Mouse (Mus musculus) limb, embryonic 14.5 days (tissue): ENCODE data around the gene Taf5. TPM values are rescaled to one million over a fixed set of nuclear protein-coding genes. Genes with fewer than 3 reads are reported as not detected.

Experiments used
- ATAC-seq: fragments of 200-750 bp; cut with Nextera tagmentation; 2 replicates; pipeline ENCODE4 v1.8.0; 2017; ENCODE audit warnings: low read depth, moderate number of reproducible peaks, moderate TSS enrichment; ENCODE audit not compliant: low FRiP score
- DNase-seq: peaks from one replicate; pipeline ENCODE4 v3.0.0-alpha.2; 2015; ENCODE audit warnings: low spot score
- H3K27ac ChIP-seq: fragments of 300-500 bp; sonication (generic); replicated peaks from 2 replicates; pipeline ENCODE4 v1.5.1; 2014; ENCODE audit warnings: low read depth, mild to moderate bottlenecking, low read length, moderate library complexity, mixed read lengths
- H3K27me3 ChIP-seq: fragments of 300-500 bp; sonication (generic); 2 replicates; pipeline ENCODE4 v1.6.1; 2014; ENCODE audit warnings: low read length, mixed read lengths; ENCODE audit not compliant: control insufficient read depth, insufficient read depth
- H3K36me3 ChIP-seq: fragments of 300-500 bp; sonication (generic); 2 replicates; pipeline ENCODE4 v1.6.1; 2014; ENCODE audit warnings: mild to moderate bottlenecking, low read length, moderate library complexity, mixed read lengths; ENCODE audit not compliant: control insufficient read depth, insufficient read depth
- H3K4me1 ChIP-seq: fragments of 300-500 bp; sonication (generic); 2 replicates; pipeline ENCODE4 v1.6.1; 2014; ENCODE audit warnings: antibody characterized with exemption, low read length, mixed read lengths; ENCODE audit not compliant: control insufficient read depth, insufficient read depth
- H3K4me2 ChIP-seq: fragments of 300-500 bp; sonication (generic); replicated peaks from 2 replicates; pipeline ENCODE4 v1.6.1; 2014; ENCODE audit warnings: low read depth, mild to moderate bottlenecking, low read length, moderate library complexity; ENCODE audit not compliant: severe bottlenecking
- H3K4me3 ChIP-seq: fragments of 300-500 bp; sonication (generic); replicated peaks from 2 replicates; pipeline ENCODE4 v1.5.1; 2014; ENCODE audit warnings: low read length
- H3K9ac ChIP-seq: fragments of 300-500 bp; sonication (generic); 2 replicates; pipeline ENCODE4 v1.6.1; 2014; ENCODE audit warnings: mild to moderate bottlenecking, low read depth, low read length, moderate library complexity; ENCODE audit not compliant: severe bottlenecking
- H3K9me3 ChIP-seq: fragments of 300-500 bp; sonication (generic); 2 replicates; pipeline ENCODE4 v1.6.1; 2016; ENCODE audit warnings: low read length; ENCODE audit not compliant: control insufficient read depth
- POLR2A ChIP-seq: fragments of 200-500 bp; IDR thresholded peaks from 2 replicates; pipeline ENCODE4 v1.8.0; 2012; ENCODE audit warnings: inconsistent platforms, mild to moderate bottlenecking, moderate library complexity, borderline replicate concordance; ENCODE audit not compliant: insufficient read depth, insufficient read length; ENCODE audit errors: extremely low read depth
- WGBS: fragments of 180-500 bp; shearing (Covaris S2); extraction: QIAGEN DNeasy Blood & Tissue Kit; methylation state at CpG from one replicate; pipeline ENCODE4 v1.1.7; 2014; 5-methylcytosine and 5-hydroxymethylcytosine counted together
- polyA plus RNA-seq, 2 experiments: library from polyadenylated mRNA; depleted of rRNA in 1 of 2; stranded (reverse) in 1 of 2; unstranded in 1 of 2; fragments of >200 nt; fragmentation: Nextera tagmentation in 1 of 2; extraction: Ambion mirVana in 1 of 2; gene quantifications; 2 replicates each; pipeline versions ENCODE4 v1.2.1 to v1.2.3; 2012 to 2014

Taf5 gene
- polyA plus RNA-seq, 2 experiments: 7.9 to 8.1 TPM

- H3K36me3 ChIP-seq: peaks cover 77% of the 10 kb centered on the region
- ATAC-seq: no peak
- no peaks in the 10 kb centered on the region for H3K4me1 ChIP-seq
- DNase-seq: peak; percentile 49
- H3K9me3 ChIP-seq: no peaks in the 10 kb centered on the region
- 35% methylated on average over 2 of the region's 2 CpGs for WGBS
- no peak for TF ChIP-seq POLR2A
- H3K4me3 ChIP-seq: no peak overlapping the region
- H3K4me2 ChIP-seq: no peak overlapping the region
- H3K27ac ChIP-seq: no peak overlapping the region
- no peak overlapping the region for H3K9ac ChIP-seq
- no peaks in the 10 kb centered on the region for H3K27me3 ChIP-seq
Observed at GRCm38 (mm10) chr19:47122802-47123201, 55.3 kb downstream of the Taf5 start.

- TF ChIP-seq POLR2A: no peak
- H3K27ac ChIP-seq: no peak overlapping the region
- peaks cover 93% of the 10 kb centered on the region for H3K36me3 ChIP-seq
- 93% methylated on average over 10 of the region's 10 CpGs for WGBS
- no peaks in the 10 kb centered on the region for H3K4me1 ChIP-seq
- DNase-seq (no peak), ATAC-seq (no peak)
- H3K4me2 ChIP-seq: no peak overlapping the region
- H3K27me3 ChIP-seq: no peaks in the 10 kb centered on the region
- no peaks in the 10 kb centered on the region for H3K9me3 ChIP-seq
- no peak overlapping the region for H3K4me3 ChIP-seq
- H3K9ac ChIP-seq: no peak overlapping the region
Observed at GRCm38 (mm10) chr19:47128164-47128563, 60.6 kb downstream of the Taf5 start.

GRCm38 (mm10) chr19:47128835-47129234 is 61.3 kb downstream of the Taf5 start:
- Histone ChIP-seq H3K36me3 (peaks cover 92% of the 10 kb centered on the region), H3K4me1 (no peaks in the 10 kb centered on the region), H3K27ac (no peak overlapping the region), H3K9me3 (no peaks in the 10 kb centered on the region), H3K4me3 (no peak overlapping the region), H3K9ac (no peak overlapping the region), H3K27me3 (no peaks in the 10 kb centered on the region), H3K4me2 (no peak overlapping the region)
- ATAC-seq: no peak
- WGBS: 89% methylated on average over 11 of the region's 11 CpGs
- no peak for TF ChIP-seq POLR2A
- no peak for DNase-seq

- Histone ChIP-seq H3K27me3 (no peaks in the 10 kb centered on the region), H3K36me3 (peaks cover 83% of the 10 kb centered on the region), H3K4me2 (no peak overlapping the region), H3K9ac (no peak overlapping the region), H3K9me3 (no peaks in the 10 kb centered on the region), H3K27ac (no peak overlapping the region), H3K4me1 (no peaks in the 10 kb centered on the region), H3K4me3 (no peak overlapping the region)
- DNase-seq (no peak), ATAC-seq (no peak)
- no peak for TF ChIP-seq POLR2A
- WGBS: 95% methylated on average over 15 of the region's 15 CpGs
Observed at GRCm38 (mm10) chr19:47130551-47131125, 63.1 kb downstream of the Taf5 start.

Other genes starting within 250 kb of the Taf5 start
- 1.2 and 1.3 TPM in 2 replicates for gene Ina, start 53.0 kb upstream of the Taf5 start, polyA plus RNA-seq (2012; rRNA removed)
- gene Ina, start 53.0 kb upstream of the Taf5 start, polyA plus RNA-seq (2014; fragmentation: Nextera tagmentation; extraction: Ambion mirVana): 0.40 and 0.48 TPM in 2 replicates
- gene Nt5c2, start 52.6 kb upstream of the Taf5 start, polyA plus RNA-seq (2012; rRNA removed): 28.2 and 32.9 TPM in 2 replicates
- gene Nt5c2, start 52.6 kb upstream of the Taf5 start, polyA plus RNA-seq (2014; fragmentation: Nextera tagmentation; extraction: Ambion mirVana): 67.1 and 68.7 TPM in 2 replicates
- 30.5 and 33.9 TPM in 2 replicates for gene Pcgf6, start 16.8 kb upstream of the Taf5 start, polyA plus RNA-seq (2012; rRNA removed)
- 17.7 and 20.5 TPM in 2 replicates for gene Pcgf6, start 16.8 kb upstream of the Taf5 start, polyA plus RNA-seq (2014; fragmentation: Nextera tagmentation; extraction: Ambion mirVana)
- 498 and 671 TPM in 2 replicates for gene Usmg5, start 22.9 kb downstream of the Taf5 start, polyA plus RNA-seq (2012; rRNA removed)
- 1,023 and 1,208 TPM in 2 replicates for gene Usmg5, start 22.9 kb downstream of the Taf5 start, polyA plus RNA-seq (2014; fragmentation: Nextera tagmentation; extraction: Ambion mirVana)
- gene Pdcd11, start 23.0 kb downstream of the Taf5 start, polyA plus RNA-seq (2012; rRNA removed): 18.0 and 20.8 TPM in 2 replicates
- gene Pdcd11, start 23.0 kb downstream of the Taf5 start, polyA plus RNA-seq (2014; fragmentation: Nextera tagmentation; extraction: Ambion mirVana): 11.0 and 11.1 TPM in 2 replicates
- gene Calhm2, start 70.5 kb downstream of the Taf5 start, polyA plus RNA-seq (2012; rRNA removed): 11.4 and 13.9 TPM in 2 replicates
- 4.7 and 5.2 TPM in 2 replicates for gene Calhm2, start 70.5 kb downstream of the Taf5 start, polyA plus RNA-seq (2014; fragmentation: Nextera tagmentation; extraction: Ambion mirVana)
- not detected in 2 replicates for gene Calhm1, start 76.5 kb downstream of the Taf5 start, polyA plus RNA-seq (2012; rRNA removed)
- not detected in 2 replicates for gene Calhm1, start 76.5 kb downstream of the Taf5 start, polyA plus RNA-seq (2014; fragmentation: Nextera tagmentation; extraction: Ambion mirVana)
- gene Calhm3, start 90.0 kb downstream of the Taf5 start, polyA plus RNA-seq (2012; rRNA removed): not detected in 2 replicates
- not detected in 2 replicates for gene Calhm3, start 90.0 kb downstream of the Taf5 start, polyA plus RNA-seq (2014; fragmentation: Nextera tagmentation; extraction: Ambion mirVana)
- 10.3 and 11.9 TPM in 2 replicates for gene Neurl1a, start 111.1 kb downstream of the Taf5 start, polyA plus RNA-seq (2012; rRNA removed)
- gene Neurl1a, start 111.1 kb downstream of the Taf5 start, polyA plus RNA-seq (2014; fragmentation: Nextera tagmentation; extraction: Ambion mirVana): 6.6 and 8.0 TPM in 2 replicates